Mouse (Mus musculus): Measurements from ENCODE around the gene Pes1.

- TF ChIP-seq CTCF (IDR thresholded peaks at IDR 0.05; ENCODE audit: extremely low read depth, insufficient read length, insufficient replicate concordance, low read depth, low read length), result no peak
- TF ChIP-seq POLR2A (IDR thresholded peaks at IDR 0.05; ENCODE audit: low read depth, low read length), result no peak
These were observed 26.4 kb upstream of the Pes1 start for GRCm38 (mm10) chr11:3937321-3937874.

All from small intestine, adult 2 months (tissue).